In the genomic region with DNA sequence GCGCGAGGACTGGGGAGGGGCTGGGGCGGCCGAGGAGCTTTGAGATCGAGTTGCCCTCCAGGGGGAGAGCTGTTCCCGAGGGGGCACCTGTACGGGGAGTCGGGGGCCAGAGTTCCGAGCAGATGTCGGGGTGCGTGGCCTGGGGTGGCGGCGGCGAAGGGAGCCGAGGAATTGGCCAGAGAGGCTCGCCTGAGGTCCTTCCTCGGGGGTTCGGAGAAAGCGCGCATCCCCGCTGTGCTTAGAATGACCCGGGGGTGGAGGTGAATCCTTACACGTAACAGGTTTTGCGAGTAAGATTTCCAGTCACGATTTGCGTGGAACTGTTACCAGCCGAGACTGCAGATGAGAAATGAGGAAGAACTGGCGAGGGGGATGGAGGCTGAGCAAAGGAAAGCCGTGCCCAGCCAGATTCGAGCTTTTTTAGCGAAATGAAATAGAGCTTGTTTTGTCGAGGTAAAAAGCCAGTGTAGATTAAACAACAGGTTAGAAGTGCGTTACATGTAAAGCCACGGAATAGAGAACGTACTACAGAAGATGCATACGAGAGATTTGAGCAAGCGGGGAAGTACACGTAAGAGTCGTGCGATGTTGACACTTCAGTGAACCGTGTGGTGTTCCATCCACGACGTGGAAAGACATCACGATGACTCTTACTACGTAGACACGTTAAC, we compare ENCODE assay signal across 8 mouse cellular contexts. TPM values are rescaled to one million over a fixed set of nuclear protein-coding genes. Genes with fewer than 3 reads are reported as not detected.
A peak's percentile ranks its signal among the peaks of the same experiment; 100 is the strongest.
DNase-seq lines count a peak whose midpoint lies in the region; ATAC-seq and TF ChIP-seq lines count a peak whose summit lies in the region.

No protein-coding gene starts in this region.

- peak overlapping the region; percentile 89 for H3K27ac ChIP-seq in heart, adult 2 months
- H3K27ac ChIP-seq in forebrain, embryonic 11.5 days (ENCODE audit: low read depth, low read length) = peak overlapping the region; percentile 75
- H3K27ac ChIP-seq in hindbrain, embryonic 15.5 days (replicated peaks) = peak overlapping the region; percentile 92
- peak overlapping the region; percentile 79 for H3K27ac ChIP-seq in midbrain, embryonic 11.5 days (ENCODE audit: low read depth, low read length)
- peak overlapping the region; percentile 86 for H3K27ac ChIP-seq in stomach, embryonic 16.5 days (ENCODE audit: low read length)

- no peaks in the 10 kb centered on the region for H3K79me2 ChIP-seq in heart, adult 2 months (replicated peaks; ENCODE audit: control insufficient read depth, insufficient read depth, low read length)

- H3K4me1 ChIP-seq in heart, adult 2 months (ENCODE audit: control insufficient read depth, insufficient read depth, low read length) = no peaks in the 10 kb centered on the region; the same call in 1 of the 2 replicates
- no peaks in the 10 kb centered on the region for H3K4me1 ChIP-seq in forebrain, embryonic 11.5 days (replicated peaks; ENCODE audit: control insufficient read depth, insufficient read depth, low read length)
- peaks cover 17% of the 10 kb centered on the region for H3K4me1 ChIP-seq in hindbrain, embryonic 15.5 days (replicated peaks)
- H3K4me1 ChIP-seq in midbrain, embryonic 11.5 days (ENCODE audit: control insufficient read depth, insufficient read depth, low read length) = peaks cover 5% of the 10 kb centered on the region; the same call in 1 of the 2 replicates
- H3K4me1 ChIP-seq in stomach, embryonic 16.5 days (ENCODE audit: control insufficient read depth, insufficient read depth, low read length) = peaks cover 6% of the 10 kb centered on the region; the same call in 1 of the 2 replicates

- no peak for TF ChIP-seq EP300 in heart, adult 2 months (IDR thresholded peaks at IDR 0.05; ENCODE audit: insufficient read depth, low read depth, low read length)

- ATAC-seq in forebrain, embryonic 11.5 days (replicated peaks; ENCODE audit: low FRiP score) = no peak
- ATAC-seq in hindbrain, embryonic 15.5 days (ENCODE audit: low FRiP score, low read depth) = peak; percentile 23
- no peak for ATAC-seq in midbrain, embryonic 11.5 days (ENCODE audit: low FRiP score)
- ATAC-seq in stomach, embryonic 16.5 days (ENCODE audit: insufficient read depth, low FRiP score) = no peak; the same call in 1 of the 2 replicates

- intact Hi-C loops in heart, adult 2 months (cut with DNase I) = loop anchor here (5.0 kb wide), 1 partner anchor 96 kb away; no protein-coding TSS in a partner anchor
- intact Hi-C loops in left cerebral cortex, postnatal 4 days (cut with DNase I) = no loop called here

- no peak for TF ChIP-seq CTCF in heart, adult 2 months (IDR thresholded peaks at IDR 0.05)

- peak overlapping the region; percentile 61 for H3K4me2 ChIP-seq in forebrain, embryonic 11.5 days (ENCODE audit: low read depth, low read length, severe bottlenecking)
- H3K4me2 ChIP-seq in hindbrain, embryonic 15.5 days = peak overlapping the region; percentile 65
- H3K4me2 ChIP-seq in midbrain, embryonic 11.5 days = peak overlapping the region; percentile 66
- H3K4me2 ChIP-seq in stomach, embryonic 16.5 days (ENCODE audit: low read depth, low read length) = peak overlapping the region; percentile 78

- DNase-seq in heart, adult 2 months = peak in 1 of 2 experiments; percentile 47
- DNase-seq in heart, adult 11 months = no peak
- DNase-seq in R1 (ENCODE audit: low read depth, low spot score) = peak; percentile 49
- no peak for DNase-seq in forebrain, embryonic 11.5 days (ENCODE audit: low spot score)
- DNase-seq in left cerebral cortex, postnatal 4 days = peak; percentile 58
- peak; percentile 97 for DNase-seq in midbrain, embryonic 11.5 days (ENCODE audit: low spot score, missing footprints)

- peak overlapping the region; percentile 92 for H3K4me3 ChIP-seq in heart, adult 2 months
- H3K4me3 ChIP-seq in forebrain, embryonic 11.5 days (ENCODE audit: low read depth, low read length) = peak overlapping the region; percentile 83
- H3K4me3 ChIP-seq in hindbrain, embryonic 15.5 days = peak overlapping the region; percentile 60
- H3K4me3 ChIP-seq in midbrain, embryonic 11.5 days (ENCODE audit: low read depth, low read length) = peak overlapping the region; percentile 88
- peak overlapping the region; percentile 77 for H3K4me3 ChIP-seq in stomach, embryonic 16.5 days (replicated peaks; ENCODE audit: low read length)

- under 1% methylated on average over 44 of the region's 46 CpGs for WGBS in heart, adult 2 months
- under 1% methylated on average over 46 of the region's 46 CpGs for WGBS in forebrain, embryonic 11.5 days
- WGBS in hindbrain, embryonic 15.5 days = under 1% methylated on average over 46 of the region's 46 CpGs
- under 1% methylated on average over 45 of the region's 46 CpGs for WGBS in midbrain, embryonic 11.5 days
- under 1% methylated on average over 46 of the region's 46 CpGs for WGBS in stomach, embryonic 16.5 days

- no peaks in the 10 kb centered on the region; the same call in 1 of the 2 replicates for H3K9me3 ChIP-seq in forebrain, embryonic 11.5 days (ENCODE audit: control insufficient read depth, low read length)
- H3K9me3 ChIP-seq in hindbrain, embryonic 15.5 days = no peaks in the 10 kb centered on the region
- no peaks in the 10 kb centered on the region; the same call in 1 of the 2 replicates for H3K9me3 ChIP-seq in midbrain, embryonic 11.5 days (ENCODE audit: control insufficient read depth, low read length)
- H3K9me3 ChIP-seq in stomach, embryonic 16.5 days (replicated peaks; ENCODE audit: control insufficient read depth, low read length) = no peaks in the 10 kb centered on the region; the same call in 1 of the 2 replicates

- peak overlapping the region; percentile 90 for H3K9ac ChIP-seq in heart, adult 2 months (ENCODE audit: low read depth, low read length)
- peak overlapping the region; percentile 89 for H3K9ac ChIP-seq in forebrain, embryonic 11.5 days (ENCODE audit: low read length)
- H3K9ac ChIP-seq in hindbrain, embryonic 15.5 days = peak overlapping the region; percentile 87
- H3K9ac ChIP-seq in midbrain, embryonic 11.5 days (ENCODE audit: low read length) = peak overlapping the region; percentile 85
- H3K9ac ChIP-seq in stomach, embryonic 16.5 days (ENCODE audit: low read length) = peak overlapping the region; percentile 87

- no peaks in the 10 kb centered on the region; the same call in 1 of the 2 replicates for H3K36me3 ChIP-seq in heart, adult 2 months (ENCODE audit: control insufficient read depth, insufficient read depth, low read length)
- H3K36me3 ChIP-seq in forebrain, embryonic 11.5 days (ENCODE audit: control insufficient read depth, insufficient read depth, low read length) = peaks cover 6% of the 10 kb centered on the region; the same call in 1 of the 2 replicates
- H3K36me3 ChIP-seq in hindbrain, embryonic 15.5 days = peaks cover 16% of the 10 kb centered on the region
- H3K36me3 ChIP-seq in midbrain, embryonic 11.5 days (ENCODE audit: control insufficient read depth, insufficient read depth, low read length) = peaks cover 9% of the 10 kb centered on the region; the same call in 1 of the 2 replicates
- peaks cover 7% of the 10 kb centered on the region for H3K36me3 ChIP-seq in stomach, embryonic 16.5 days (ENCODE audit: control insufficient read depth, insufficient read depth, low read length)

- H3K27me3 ChIP-seq in heart, adult 2 months (ENCODE audit: control insufficient read depth, insufficient read depth, low read length) = no peaks in the 10 kb centered on the region
- H3K27me3 ChIP-seq in forebrain, embryonic 11.5 days (ENCODE audit: control insufficient read depth, insufficient read depth, low read length) = no peaks in the 10 kb centered on the region
- H3K27me3 ChIP-seq in hindbrain, embryonic 15.5 days = no peaks in the 10 kb centered on the region
- H3K27me3 ChIP-seq in midbrain, embryonic 11.5 days (ENCODE audit: control insufficient read depth, insufficient read depth, low read length) = no peaks in the 10 kb centered on the region
- no peaks in the 10 kb centered on the region for H3K27me3 ChIP-seq in stomach, embryonic 16.5 days (ENCODE audit: control insufficient read depth, insufficient read depth, low read length)

- 0 out of 2 replicates have a peak, but pooled peaks have one; percentile 35 for TF ChIP-seq POLR2A in heart, adult 2 months (IDR thresholded peaks at IDR 0.05; ENCODE audit: insufficient read depth, low read depth, low read length)

RNA-seq across cellular contexts. Expression of a gene that starts 0.8 kb away (rescaled TPM):
- total RNA-seq in heart, adult 2 months (2021) = 10 to 100 TPM; 22.5 to 23.1 TPM
- 6.8 and 11.8 TPM in 2 replicates for polyA plus RNA-seq in heart, adult 2 months (2012; rRNA removed)
- 51.2 and 64.3 TPM in 2 replicates for polyA plus RNA-seq in forebrain, embryonic 11.5 days (2014; fragmentation: Nextera tagmentation; extraction: Ambion mirVana)
- 76.5 and 78.1 TPM in 2 replicates for polyA plus RNA-seq in hindbrain, embryonic 15.5 days (2015; fragmentation: Nextera tagmentation; extraction: Ambion mirVana)
- 10 to 100 TPM; 61.1 to 63.2 TPM for total RNA-seq in left cerebral cortex, postnatal 4 days (2021)
- 64.4 and 68.2 TPM in 2 replicates for polyA plus RNA-seq in midbrain, embryonic 11.5 days (2014; fragmentation: Nextera tagmentation; extraction: Ambion mirVana)
- polyA plus RNA-seq in stomach, embryonic 16.5 days (2015; fragmentation: Nextera tagmentation; extraction: Ambion mirVana) = 48.2 and 56.4 TPM in 2 replicates

RNA-seq across cellular contexts. Expression of a gene that starts 22.7 kb away (rescaled TPM):
- total RNA-seq in heart, adult 2 months (2021) = 1 to 10 TPM; 4.1 to 5.4 TPM
- polyA plus RNA-seq in heart, adult 2 months (2012; rRNA removed) = 4.1 and 4.5 TPM in 2 replicates
- polyA plus RNA-seq in forebrain, embryonic 11.5 days (2014; fragmentation: Nextera tagmentation; extraction: Ambion mirVana) = 20.5 and 23.1 TPM in 2 replicates
- polyA plus RNA-seq in hindbrain, embryonic 15.5 days (2015; fragmentation: Nextera tagmentation; extraction: Ambion mirVana) = 15.7 and 16.7 TPM in 2 replicates
- total RNA-seq in left cerebral cortex, postnatal 4 days (2021) = 10 to 100 TPM; 14.4 to 19.2 TPM
- 12.7 and 13.9 TPM in 2 replicates for polyA plus RNA-seq in midbrain, embryonic 11.5 days (2014; fragmentation: Nextera tagmentation; extraction: Ambion mirVana)
- polyA plus RNA-seq in stomach, embryonic 16.5 days (2015; fragmentation: Nextera tagmentation; extraction: Ambion mirVana) = 20.1 and 21.6 TPM in 2 replicates

Comparison
In these comparisons a context has a peak if more than half of its experiments do, and no peak if none do; other contexts are left out.
1. DNase-seq: peak in R1 (single experiment), left cerebral cortex, postnatal 4 days (single experiment) and midbrain, embryonic 11.5 days (single experiment); none in heart, adult 11 months (single experiment) and forebrain, embryonic 11.5 days (single experiment).
2. Peak in every context shown above with its lines, with median percentiles within 50 percentile points of each other: H3K27ac ChIP-seq, H3K4me3 ChIP-seq, H3K9ac ChIP-seq and H3K4me2 ChIP-seq.